Mouse (Mus musculus) common myeloid progenitor, adult 5-6 weeks (primary cell): ENCODE results near the gene Gne. TPM values are rescaled to one million over a fixed set of nuclear protein-coding genes. Genes with fewer than 3 reads are reported as not detected.

Experiments used
- ATAC-seq: replicated peaks from 2 replicates; pipeline ENCODE4 v1.8.0; 2016; ENCODE audit warnings: low read depth, mild to moderate bottlenecking, moderate TSS enrichment, inconsistent platforms; ENCODE audit not compliant: poor library complexity, severe bottlenecking
- total RNA-seq: library from RNA; stranded (forward); fragments of 200-1000, 187-1606 nt; gene quantifications from 2 replicates; pipeline ENCODE4 v1.2.3, GENCODE M21; 2017

The Gne gene
- total RNA-seq, 1 experiment from 2014 or later: 32.6 TPM

DNA sequence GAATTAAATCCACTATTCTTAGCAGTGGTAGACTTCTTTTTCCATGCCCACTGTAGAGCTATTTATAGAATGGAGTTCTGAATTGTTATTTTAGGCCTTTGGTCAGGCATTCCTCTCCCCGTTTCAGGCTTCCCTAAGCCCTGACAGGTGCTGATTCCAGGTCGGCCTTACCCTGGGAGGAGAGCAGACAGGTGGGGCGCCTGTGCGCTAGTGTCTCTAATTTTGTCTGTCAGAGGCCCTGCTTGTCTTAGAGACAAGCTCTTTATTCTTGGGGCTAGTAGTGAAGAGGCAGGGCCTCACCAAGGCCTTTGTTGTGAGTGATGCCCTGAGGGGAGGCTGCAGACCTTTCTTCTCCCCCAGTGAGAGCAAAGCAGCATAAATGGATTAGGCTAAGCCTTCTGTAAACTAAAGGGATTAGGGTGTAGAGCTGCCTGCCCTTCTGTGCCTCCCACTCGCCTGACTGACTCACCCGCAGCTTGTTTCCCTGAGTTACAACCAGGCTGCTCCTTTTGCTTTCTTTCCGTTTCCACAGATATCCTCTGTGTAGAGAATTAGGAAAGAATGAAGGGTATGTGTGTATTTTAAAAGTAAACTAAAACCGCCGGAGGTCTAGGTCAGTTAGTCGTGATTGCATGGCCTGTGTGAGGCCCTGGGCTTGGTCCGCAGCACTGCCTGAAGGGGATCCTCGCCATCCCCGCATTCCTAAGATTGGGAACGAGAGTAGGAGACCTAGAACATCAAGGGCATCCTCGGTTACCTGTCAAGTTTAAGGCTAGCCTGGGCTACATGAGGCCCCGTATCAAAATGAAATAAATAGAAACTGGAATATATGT is 55.5 kb downstream of the Gne start:
- no peak for ATAC-seq

DNA sequence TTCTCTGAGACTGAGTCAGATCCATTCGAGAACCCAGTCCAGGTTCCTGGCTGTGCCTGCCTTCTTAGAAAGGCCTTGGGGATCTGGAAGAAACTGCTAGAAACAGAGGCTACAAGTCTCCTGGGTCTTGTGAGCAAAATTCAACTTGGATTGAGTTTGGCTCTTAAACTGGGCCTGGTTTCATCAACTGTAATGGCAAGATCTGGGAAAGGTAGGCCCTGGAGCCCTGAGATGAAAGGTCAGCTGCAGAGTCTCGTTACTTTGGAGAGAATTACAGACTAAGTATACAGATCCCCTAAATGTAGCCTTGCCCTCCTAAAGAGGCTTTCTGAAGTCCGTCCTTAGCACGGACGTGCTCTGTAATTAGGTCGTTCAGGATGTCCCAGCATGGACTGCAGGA is 58.4 kb downstream of the Gne start:
- ATAC-seq: no peak

DNA sequence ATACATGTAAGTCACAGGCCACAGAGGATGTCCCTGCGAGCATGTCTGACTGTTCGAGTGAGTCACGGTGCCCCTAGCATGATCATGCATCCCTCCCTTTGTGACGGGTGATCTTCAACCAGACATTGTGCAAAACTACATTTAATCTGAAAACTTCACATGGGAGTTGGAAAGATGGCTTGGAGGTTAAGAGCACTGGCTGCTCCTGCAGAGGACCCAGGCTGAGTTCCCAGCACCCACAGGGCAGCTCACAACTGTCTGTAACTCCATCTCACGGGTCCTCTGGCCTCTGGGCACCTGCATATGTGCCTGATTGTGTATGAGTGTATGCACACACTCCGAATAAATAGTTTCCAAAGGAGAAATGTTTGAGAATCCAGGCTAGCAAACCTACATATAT is 59.7 kb downstream of the Gne start:
- no peak for ATAC-seq

DNA sequence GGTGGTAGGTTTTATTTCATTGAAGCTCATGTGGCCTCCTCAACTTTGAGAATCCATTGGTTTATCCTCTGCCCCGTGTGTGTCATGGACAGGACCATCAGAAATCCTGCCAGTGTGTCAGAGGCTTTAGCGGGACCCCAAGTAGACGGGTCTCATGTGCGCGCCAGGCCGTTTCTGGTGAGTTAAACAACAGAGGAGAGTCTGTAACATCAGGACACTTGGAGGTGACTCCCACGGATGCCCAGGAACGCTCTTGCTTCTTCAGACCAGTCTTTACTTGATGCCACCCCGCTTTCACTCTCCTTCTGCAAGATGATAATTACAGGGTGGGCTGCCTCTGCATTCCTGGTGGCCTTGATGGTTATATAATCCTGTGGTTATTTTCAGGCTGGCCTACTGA is 60.3 kb downstream of the Gne start:
- no peak for ATAC-seq

DNA sequence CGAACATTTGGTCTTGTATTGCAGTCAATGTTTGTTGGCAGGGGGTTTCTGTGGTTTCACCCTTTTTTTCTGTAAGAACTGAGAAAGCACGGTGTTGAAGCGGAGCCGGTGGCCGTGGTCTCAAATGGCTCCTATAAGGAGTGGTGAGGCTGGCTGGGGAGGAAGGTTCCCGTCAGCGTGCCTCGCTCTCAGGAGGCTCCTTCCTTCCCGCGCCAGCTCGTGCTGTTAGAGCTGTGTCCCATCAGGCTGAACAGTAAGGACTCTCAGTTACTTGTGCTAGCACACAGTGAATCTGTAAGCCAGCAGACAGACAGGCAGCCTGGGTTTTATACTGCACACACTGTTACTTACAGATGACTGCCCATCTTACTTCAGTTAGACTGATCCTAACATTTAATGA is 61.2 kb downstream of the Gne start:
- no peak for ATAC-seq

DNA sequence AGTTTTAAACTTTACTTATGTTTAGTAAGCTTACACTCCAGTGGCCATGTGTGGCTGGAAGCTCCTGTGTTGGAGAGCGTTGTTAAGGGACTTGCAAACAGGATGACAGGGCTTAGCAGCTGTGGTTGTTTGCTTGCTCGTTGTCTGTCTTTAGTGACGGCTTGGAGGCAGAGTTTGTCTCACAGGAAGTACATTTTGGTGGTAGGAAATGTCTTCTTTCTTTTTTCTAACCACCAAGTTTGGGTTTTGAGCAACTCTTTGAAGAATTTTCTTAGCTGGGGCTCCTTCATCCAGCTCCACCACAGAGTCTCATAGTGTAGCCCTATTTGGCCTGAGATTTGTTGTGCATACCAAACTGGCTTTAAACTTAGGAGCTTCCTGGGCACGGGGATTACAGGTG is 61.7 kb downstream of the Gne start:
- no peak for ATAC-seq

DNA sequence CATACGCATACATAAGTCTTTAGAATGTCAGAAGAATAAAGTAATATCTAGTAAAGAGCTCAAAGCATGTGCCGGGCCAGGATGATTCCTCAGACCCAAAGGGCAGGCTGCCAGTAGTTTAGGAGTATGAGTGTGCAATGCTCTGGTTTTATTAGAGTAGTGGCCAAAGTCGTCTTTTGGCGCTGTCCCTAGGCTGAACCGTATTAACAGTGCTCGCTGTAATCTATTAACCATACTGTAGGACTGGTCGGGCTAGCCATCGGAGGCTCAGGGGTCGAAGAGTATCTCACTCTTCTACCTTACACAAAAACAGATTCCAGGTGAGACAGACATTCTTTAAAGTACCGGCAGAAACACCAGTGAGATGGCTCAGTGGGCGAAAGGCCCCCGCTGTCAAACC is 67.2 kb downstream of the Gne start:
- no peak for ATAC-seq

DNA sequence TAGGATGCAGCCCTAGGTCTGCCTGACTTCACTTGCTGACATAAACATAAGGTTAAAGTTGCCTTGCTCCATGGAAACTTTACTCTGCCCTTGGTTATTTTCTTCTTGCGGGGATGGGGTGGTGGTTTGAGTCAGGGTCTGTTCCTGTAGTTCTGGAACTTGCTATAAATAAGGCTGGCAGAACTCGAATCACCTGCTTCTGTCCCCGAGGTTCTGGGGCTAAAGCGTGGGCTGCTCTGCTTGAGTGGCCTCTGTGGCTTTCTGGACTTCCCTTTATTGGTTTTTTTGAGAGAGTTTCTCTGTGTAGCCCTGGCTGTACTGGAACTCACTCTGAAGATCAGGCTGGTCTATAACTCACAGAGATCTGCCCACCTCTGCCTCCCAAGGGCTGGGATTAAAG is 67.9 kb downstream of the Gne start:
- ATAC-seq: no peak

DNA sequence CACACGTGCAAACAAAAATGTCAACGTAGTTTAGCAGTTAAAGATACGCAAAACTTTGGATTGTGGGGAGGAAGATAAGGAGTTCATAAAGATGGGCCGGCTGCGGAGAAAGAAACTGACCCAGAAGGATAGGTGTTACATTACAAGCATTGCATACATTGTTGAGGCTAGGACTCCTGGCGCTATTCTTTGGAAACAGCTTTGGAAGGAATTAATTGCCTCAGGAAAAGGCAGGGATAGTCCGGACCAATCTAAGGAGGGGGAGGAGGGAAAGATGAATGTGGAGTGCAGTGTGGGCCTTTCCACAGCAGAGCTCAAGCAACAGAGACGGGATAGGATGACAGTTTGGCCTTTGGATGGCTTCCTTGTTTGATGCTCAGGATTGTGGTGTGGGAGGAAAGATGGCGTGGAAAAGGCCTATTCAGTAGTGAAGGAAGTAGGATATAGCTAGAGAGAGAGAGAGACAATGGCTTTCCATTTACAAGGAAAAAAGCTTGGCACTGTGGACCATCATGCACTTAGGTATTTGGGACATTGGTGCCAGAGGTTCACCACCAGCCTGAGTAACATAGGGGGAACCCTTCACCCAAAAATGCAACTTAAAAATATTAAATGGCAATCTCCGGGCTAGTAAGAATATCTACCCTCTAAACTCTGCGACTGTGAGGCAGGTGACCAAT is 70.4 kb downstream of the Gne start:
- ATAC-seq: no peak

DNA sequence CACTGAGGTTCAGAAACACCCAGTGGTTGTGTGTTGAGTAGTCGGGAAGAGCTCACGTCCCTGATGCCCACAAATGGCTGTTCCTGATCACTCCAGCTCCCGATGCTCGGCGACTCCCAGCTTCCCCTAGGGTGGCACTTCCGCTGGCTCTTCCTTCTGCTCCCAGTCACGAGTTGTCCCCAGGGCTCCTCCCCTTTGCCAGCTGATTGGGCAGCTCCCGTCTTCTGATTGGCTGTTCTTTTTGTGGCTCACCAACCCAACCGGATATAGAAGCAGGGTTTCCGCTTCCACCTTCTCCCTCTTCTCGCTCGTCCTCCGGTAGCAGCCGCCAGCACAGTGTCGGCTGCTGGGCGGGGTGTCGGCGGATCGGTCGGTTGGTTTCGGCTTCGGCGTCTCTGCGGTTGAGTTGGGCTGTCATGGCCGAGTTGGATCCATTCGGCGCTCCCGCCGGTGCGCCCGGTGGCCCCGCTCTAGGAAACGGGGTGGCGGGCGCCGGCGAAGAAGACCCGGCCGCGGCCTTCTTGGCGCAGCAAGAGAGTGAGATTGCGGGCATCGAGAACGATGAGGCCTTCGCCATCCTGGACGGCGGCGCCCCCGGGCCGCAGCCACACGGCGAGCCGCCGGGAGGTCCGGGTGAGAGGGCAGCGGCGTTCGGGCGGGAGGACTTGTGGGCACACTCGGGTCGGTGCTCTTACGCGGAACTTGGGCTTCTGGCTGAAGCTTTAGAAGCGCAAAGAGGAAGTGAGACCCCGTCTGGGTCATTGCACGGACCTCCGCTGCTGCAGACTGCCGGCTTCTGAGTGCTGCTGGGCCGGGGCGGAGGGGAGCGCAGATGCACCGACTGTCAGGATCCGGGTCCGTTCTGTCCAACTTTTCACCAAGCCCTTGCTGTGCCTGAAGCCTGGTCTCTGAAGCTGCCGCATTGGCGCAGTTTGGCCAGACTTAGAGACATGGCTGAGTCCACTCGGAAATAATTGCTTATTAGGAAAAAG is 71.3 kb downstream of the Gne start:
- ATAC-seq: peak; percentile 95

DNA sequence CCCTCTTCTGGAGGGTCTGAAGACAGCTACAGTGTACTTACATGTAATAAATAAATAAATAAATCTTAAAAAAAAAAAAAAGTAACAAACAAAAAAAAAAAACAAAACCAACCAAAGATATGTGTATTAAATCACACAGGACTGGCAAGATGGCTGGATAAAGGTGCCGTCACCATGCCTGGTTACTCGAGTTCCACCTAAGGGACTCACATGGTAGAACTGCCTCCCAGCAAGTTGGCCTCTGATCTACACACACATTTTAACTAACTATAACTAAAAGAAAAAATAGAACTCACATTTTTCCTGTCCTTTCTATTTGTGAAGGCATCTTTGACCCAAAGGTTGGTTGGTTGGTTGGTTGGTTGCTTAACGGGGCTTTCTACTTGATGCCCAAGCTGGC is 72.2 kb downstream of the Gne start:
- no peak for ATAC-seq

DNA sequence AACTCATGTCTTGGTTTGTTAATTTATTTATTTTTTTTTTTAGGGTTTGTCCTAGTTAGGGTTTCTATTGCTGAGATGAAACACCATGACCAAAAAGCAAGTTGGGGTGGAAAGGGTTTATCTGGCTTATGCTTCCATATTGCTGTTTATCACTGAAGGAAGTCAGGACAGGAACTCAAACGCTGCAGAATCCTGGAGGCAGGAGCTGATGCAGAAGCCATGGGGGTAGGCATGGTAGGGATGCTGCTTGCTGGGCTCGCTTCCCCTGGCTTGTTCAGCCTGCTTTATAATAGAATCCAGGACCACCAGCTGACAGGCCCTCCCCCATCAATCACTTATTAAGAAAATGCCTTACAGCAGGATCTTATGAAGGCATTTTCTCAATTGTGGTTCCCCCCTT is 73.1 kb downstream of the Gne start:
- no peak for ATAC-seq

DNA sequence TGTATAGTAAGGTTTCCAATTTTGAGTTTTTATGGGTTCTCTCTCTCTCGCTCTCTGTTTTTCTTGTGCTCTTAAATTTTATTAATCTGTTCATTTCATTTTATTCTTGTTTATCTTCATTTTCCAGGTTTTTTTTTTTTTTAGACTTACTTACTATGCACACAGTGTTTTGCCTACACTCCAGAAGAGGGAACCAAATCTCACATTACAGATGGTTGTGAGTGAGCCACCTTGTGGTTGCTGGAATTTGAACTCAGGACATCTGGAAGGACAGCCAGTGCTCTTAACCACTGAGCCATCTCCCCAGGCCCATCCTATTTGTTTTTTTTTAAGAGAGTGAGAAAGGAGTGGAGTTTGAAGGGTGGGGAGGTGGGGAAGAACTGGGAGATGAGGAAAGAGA is 73.8 kb downstream of the Gne start:
- ATAC-seq: no peak

DNA sequence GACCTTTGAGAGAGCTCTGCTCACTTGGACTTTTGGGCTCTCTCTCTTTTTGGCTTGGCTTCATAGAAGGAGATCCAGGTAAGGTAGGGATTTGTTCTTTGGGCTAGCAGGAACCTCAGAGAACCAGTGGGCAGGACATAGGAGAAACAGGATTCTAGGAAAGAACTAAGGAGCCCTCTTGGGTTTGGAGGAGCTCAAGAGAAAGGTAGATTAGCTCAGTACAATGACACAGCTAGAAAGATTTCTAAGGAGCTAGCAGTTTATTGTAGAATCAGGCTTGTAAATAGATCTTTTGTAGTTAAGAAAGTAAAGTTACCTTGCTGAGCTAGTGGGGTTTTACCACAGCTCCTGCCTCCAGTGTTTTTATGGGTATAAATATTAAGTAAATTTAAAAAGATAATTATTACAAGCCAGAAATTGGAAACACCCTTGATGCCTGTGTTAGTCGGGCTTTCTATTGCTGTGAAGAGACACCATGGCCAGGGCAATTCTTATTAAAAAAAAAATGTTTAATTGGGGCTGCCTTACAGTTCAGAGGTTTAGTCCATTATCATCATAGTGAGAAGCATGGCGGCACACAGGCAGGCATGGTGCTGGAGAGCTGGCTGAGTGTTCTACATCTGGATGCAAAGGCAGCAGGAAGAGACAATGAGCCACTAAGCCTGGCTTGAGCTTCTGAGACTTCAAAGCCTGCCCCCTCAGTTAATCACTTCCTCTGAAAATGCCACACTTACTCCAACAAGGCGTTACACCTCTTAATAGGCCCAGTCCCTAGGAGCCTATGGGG is 79.2 kb downstream of the Gne start:
- no peak for ATAC-seq

DNA sequence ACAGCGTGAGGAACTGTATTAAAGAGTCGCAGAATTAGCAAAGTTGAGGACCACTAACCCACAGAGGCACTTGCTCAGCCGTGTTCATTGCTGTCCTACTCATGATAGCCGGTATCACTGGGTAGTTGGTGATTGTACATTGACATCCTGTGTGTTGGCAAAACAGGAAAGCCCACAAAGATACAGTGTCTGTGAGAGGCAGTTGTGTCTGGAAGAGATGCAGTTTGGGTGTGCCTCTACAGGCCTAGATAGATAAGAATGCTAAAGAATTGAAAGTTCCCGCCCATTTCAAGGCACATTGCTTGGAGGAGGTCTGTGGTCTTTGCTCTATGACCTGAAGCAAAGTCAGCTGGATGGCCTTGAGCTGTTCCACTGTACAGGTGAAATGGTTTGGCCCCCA is 79.9 kb downstream of the Gne start, which contains the start of gene Clta:
Clta (plus strand) TSS at position 327 of the 400 bp plus-strand sequence.
- ATAC-seq: peak; percentile 96

DNA sequence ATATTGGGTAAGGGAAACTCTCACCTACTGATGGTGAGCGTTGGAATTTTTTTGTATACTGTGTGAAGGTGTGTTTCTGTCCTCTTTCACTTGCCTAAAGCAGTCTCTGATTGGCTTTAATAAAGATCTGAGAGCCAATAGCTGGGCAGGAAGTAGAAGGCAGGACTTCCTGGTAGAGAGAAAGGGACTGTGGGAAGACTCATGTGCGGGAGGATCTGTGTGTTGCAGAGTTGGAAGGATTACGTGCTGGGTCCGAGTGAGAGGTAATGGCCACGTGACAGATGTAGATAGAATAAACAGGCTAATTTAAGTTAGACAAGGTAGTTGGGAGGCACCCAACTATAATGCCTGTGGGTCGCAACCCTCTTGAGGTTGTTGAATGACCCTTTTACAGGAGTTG is 80.4 kb downstream of the Gne start:
- 0 out of 2 replicates have a peak, but pooled peaks have one; percentile 27 for ATAC-seq

DNA sequence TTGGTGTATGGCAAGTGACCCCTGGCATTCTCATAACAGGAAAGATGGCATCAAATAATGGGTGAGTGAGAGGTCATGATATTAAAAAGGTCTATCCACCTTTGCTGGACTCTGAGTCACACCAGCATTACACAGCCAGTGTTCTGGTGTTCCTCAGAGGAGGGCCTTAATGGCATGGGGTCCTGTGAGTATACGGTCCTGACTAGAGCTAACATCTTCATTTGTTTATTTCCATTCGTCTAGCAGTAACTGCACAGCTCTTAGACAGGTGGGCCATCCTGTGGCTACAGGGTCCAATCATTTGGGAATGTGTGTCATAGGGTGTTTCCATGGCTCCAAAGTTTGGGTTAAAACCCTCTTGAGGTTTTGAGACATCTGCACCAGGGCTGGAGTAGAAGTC is 89.6 kb downstream of the Gne start:
- no peak for ATAC-seq

DNA sequence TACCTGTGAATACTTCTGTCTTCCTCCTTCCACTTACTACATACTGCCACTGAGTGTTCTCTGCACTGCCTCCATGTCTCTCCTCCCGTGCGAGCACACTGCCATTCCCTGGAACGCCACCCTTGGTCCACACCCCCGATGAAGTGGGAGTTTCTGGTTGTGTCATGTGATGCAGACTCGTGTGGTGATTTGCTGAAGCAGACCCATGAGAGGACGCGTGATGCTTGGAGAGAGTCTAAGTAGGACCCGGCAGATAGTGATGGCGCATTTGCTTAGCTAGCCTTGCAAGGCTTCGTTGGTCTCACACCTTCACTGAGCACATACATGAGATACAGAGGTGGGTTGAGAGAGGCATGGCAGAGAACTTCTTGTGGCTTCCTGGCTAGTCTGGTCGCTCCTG is 90.9 kb downstream of the Gne start:
- ATAC-seq: no peak

DNA sequence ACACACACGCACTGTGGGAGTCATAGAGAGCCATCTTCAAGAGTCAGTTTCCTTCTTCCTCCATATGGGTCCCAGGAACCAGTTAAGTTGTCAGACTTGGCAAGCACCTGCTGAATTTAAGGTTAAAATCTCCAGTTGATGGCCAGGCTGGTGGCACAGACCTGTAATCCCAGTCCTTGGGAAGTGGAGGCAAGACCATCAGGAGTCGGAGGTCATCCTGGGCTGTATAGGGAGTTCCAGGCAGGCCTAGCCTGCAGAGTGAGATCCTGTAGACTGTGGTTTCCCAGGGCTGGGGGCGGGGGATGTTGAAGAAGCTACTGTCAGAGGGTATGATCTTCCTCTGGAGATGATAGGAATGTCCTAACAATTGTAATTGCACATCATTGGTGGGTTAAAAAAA is 95.0 kb downstream of the Gne start:
- no peak for ATAC-seq

DNA sequence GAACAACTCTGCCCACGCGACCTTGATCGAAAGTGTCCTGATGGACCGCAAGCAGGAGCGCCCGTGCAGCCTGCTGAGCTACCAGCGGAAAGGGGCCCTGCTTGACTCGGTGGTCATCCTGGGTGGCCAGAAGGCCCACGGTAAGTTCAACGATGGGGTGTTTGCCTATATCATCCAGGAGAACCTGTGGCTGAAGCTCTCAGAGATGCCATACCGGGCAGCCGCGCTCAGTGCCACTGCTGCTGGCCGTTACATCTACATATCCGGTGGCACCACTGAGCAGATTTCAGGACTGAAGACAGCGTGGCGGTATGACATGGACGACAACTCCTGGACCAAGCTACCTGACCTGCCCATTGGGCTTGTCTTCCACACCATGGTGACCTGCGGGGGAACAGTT is 99.7 kb downstream of the Gne start:
- ATAC-seq: no peak
